Mouse (Mus musculus): ENCODE data around the gene Gm609.

DNA sequence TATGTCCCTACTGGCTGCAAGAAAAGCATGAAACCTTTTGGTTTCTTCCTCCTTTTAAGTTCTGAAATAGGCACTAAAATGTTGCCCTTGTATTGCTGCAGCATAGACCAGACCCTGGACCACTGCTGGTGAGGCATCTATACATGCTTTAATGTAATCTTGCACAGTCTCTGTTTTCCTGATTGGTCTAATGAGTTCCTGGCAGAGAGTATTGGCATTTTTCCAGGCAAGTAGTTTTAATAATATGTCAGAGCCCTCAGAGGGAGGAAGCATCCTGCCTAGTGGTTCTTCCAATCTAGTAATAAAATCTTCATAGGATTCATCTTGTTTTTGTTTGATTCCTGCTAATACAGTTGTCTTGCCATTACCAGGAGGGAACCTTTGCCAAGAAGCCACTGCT, 15.8 kb downstream of the Gm609 start:
- TF ChIP-seq CTCF (IDR thresholded peaks at IDR 0.05; ENCODE audit: low read depth) (no peak), EP300 (IDR thresholded peaks at IDR 0.05; ENCODE audit: low read depth) (no peak)
